Mouse (Mus musculus): ENCODE measurements around the gene 2310061I04Rik. TPM values are rescaled to one million over a fixed set of nuclear protein-coding genes. Genes with fewer than 3 reads are reported as not detected.
"Not testable (repeated sequence)": the region's sequence is repeated elsewhere in the genome, so short reads cannot be mapped to it uniquely, and the experiment has no call there.

2310061I04Rik gene
- 61.5 TPM for polyA plus RNA-seq (2021)

- ATAC-seq = peak; percentile 48
- no peaks in the 10 kb centered on the region for H3K27me3 ChIP-seq
- no peak for DNase-seq (ENCODE audit: low read depth, low spot score)
- in situ Hi-C loops (cut with MboI; ENCODE audit: low pct_unique_long_range_greater_than_20kb) = no loop called here
- ChIA-PET POLR2A (interaction anchor here (1.3 to 1.8 kb wide), 3 partner anchors 17 to 19 kb away, joined by 4 to 5 read pairs (median 4); partner anchors contain the start of genes Dhx16, Mrps18b and Ppp1r10), CTCF (interaction anchor here (1.0 kb wide), 1 partner anchor 23 kb away, joined by 3 read pairs; no protein-coding TSS in a partner anchor)
- TF ChIP-seq CTCF (IDR thresholded peaks at IDR 0.05) = no peak
Measured at GRCm38 (mm10) chr17:35896781-35897643, at the start of gene 2310061I04Rik. Gene 2310061I04Rik, minus strand, starts transcription at chr17:35897431.

- ChIA-PET CTCF (no interaction called here), POLR2A (no interaction called here)
- DNase-seq (ENCODE audit: low read depth, low spot score) (no peak), ATAC-seq (no peak)
- in situ Hi-C loops (cut with MboI; ENCODE audit: low pct_unique_long_range_greater_than_20kb) = loop anchor here (5.0 to 10.0 kb wide), 3 partner anchors 52 to 245 kb away; no protein-coding TSS in a partner anchor
- H3K27me3 ChIP-seq = no peaks in the 10 kb centered on the region
- no peak for TF ChIP-seq CTCF (IDR thresholded peaks at IDR 0.05)
Measured at GRCm38 (mm10) chr17:35939941-35940340, 42.7 kb upstream of the 2310061I04Rik start.

GRCm38 (mm10) chr17:35939108-35939507 is 41.9 kb upstream of the 2310061I04Rik start:
- H3K27me3 ChIP-seq = no peaks in the 10 kb centered on the region
- TF ChIP-seq CTCF (IDR thresholded peaks at IDR 0.05) = no peak
- no peak for ATAC-seq
- in situ Hi-C loops (cut with MboI; ENCODE audit: low pct_unique_long_range_greater_than_20kb) = loop anchor here (5.0 to 10.0 kb wide), 3 partner anchors 53 to 246 kb away; no protein-coding TSS in a partner anchor
- ChIA-PET POLR2A (no interaction called here), CTCF (interaction anchor here (1.2 to 4.6 kb wide), 4 partner anchors 12 to 54 kb away, joined by 4 to 74 read pairs (median 6); partner anchors contain the start of gene Abcf1)
- DNase-seq (ENCODE audit: low read depth, low spot score) = no peak

DNA sequence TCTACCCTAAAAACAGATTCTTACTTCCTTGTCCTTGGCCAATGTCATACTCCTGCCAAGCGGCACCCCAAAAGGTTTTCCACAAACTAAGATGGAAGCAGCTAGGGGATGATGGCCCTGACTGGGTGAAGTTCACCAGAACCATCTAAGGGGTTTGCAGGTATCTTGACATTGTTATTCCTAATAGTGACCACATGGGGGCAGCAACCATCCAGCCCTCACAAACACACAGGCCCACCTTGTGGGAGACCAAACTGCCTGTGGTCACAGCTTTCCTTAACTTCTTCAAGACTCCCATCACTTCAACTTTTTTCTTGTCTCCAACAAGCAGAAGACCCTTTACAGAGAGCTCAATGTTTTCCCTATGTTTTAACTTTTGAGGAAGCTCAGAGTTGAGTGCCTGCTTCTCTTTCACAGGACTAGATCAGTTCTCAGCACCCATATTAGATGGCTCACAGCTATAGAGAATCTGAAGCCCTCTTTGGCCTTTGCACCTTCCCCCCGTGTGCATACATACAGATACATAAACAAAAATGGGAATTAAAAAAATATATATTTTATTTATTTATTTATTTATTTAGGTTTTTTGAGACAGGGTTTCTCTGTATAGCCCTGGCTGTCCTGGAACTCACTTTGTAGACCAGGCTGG is 40.6 kb upstream of the 2310061I04Rik start:
- in situ Hi-C loops (cut with MboI; ENCODE audit: low pct_unique_long_range_greater_than_20kb) = loop anchor here (5.0 to 10.0 kb wide), 3 partner anchors 54 to 247 kb away; no protein-coding TSS in a partner anchor
- peak; percentile 35 for ATAC-seq

DNA sequence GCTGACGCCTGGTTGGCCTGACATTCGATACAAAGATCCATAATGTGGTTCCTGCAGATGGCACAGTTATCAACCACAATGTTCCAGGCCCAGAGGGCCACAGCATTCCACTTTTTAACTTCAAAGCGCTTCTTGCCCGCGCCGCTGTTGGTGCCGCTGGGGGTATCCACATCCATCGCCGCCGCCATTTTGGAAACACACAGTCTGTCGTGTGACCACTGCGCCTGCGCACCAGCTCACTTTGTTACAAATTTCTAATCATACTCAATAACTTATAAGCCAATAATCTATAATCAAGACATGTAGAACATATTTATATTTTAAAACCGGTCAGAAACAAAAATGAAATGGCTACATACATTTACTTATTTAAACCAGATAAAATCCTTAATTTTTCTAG is 38.5 kb upstream of the 2310061I04Rik start:
- CTCF ChIA-PET = interaction anchor here (4.6 kb wide), 1 partner anchor 57 kb away, joined by 74 read pairs; no protein-coding TSS in a partner anchor
- DNase-seq (ENCODE audit: low read depth, low spot score); H3K27me3 ChIP-seq; POLR2A ChIA-PET; ATAC-seq: not testable (repeated sequence)
- in situ Hi-C loops (cut with MboI; ENCODE audit: low pct_unique_long_range_greater_than_20kb) = loop anchor here (5.0 to 10.0 kb wide), 3 partner anchors 57 to 249 kb away; no protein-coding TSS in a partner anchor

More for the DNA sequence above, 40.6 kb upstream of the 2310061I04Rik start:
- no peaks in the 10 kb centered on the region for H3K27me3 ChIP-seq
- peak; percentile 28 for DNase-seq (ENCODE audit: low read depth, low spot score)
- ChIA-PET POLR2A (interaction anchor here (1.0 kb wide), 1 partner anchor 18 kb away, joined by 5 read pairs; no protein-coding TSS in a partner anchor), CTCF (interaction anchor here (0.6 to 4.6 kb wide), 17 partner anchors 9 to 126 kb away, joined by 3 to 74 read pairs (median 4); partner anchors contain the start of gene Abcf1)
- peak; percentile 87 for TF ChIP-seq CTCF (IDR thresholded peaks at IDR 0.05)

- in situ Hi-C loops (cut with MboI; ENCODE audit: low pct_unique_long_range_greater_than_20kb) = loop anchor here (10.0 kb wide), 2 partner anchors 182 to 252 kb away; no protein-coding TSS in a partner anchor
- CTCF ChIA-PET = interaction anchor here (1.4 kb wide), 1 partner anchor 61 kb away, joined by 3 read pairs; no protein-coding TSS in a partner anchor
- no peaks in the 10 kb centered on the region for H3K27me3 ChIP-seq
- no peak for ATAC-seq
- TF ChIP-seq CTCF (IDR thresholded peaks at IDR 0.05) = no peak
- POLR2A ChIA-PET = no interaction called here
- DNase-seq (ENCODE audit: low read depth, low spot score) = no peak
Measured at GRCm38 (mm10) chr17:35932608-35933007, 35.4 kb upstream of the 2310061I04Rik start.

DNA sequence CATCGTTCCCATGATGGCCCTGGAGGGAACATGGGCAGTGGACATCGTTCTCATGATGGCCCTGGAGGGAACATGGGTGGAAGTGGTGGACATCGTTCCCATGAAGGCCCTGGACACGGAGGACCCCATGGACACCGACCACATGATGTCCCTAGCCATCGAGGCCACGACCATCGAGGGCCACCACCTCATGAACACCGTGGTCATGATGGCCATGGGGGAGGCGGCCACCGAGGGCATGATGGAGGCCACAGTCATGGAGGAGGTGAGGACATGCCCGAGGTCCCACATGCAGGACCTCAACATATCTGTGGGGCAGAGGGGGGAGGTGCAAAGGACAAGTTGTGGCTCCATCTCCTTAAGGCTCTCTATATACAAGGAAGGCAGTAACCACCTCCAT is 33.4 kb upstream of the 2310061I04Rik start:
- H3K27me3 ChIP-seq = no peaks in the 10 kb centered on the region
- ChIA-PET CTCF (no interaction called here), POLR2A (no interaction called here)
- ATAC-seq = no peak
- in situ Hi-C loops (cut with MboI; ENCODE audit: low pct_unique_long_range_greater_than_20kb) = loop anchor here (10.0 kb wide), 2 partner anchors 184 to 254 kb away; no protein-coding TSS in a partner anchor
- DNase-seq (ENCODE audit: low read depth, low spot score) = no peak
- no peak for TF ChIP-seq CTCF (IDR thresholded peaks at IDR 0.05)

DNA sequence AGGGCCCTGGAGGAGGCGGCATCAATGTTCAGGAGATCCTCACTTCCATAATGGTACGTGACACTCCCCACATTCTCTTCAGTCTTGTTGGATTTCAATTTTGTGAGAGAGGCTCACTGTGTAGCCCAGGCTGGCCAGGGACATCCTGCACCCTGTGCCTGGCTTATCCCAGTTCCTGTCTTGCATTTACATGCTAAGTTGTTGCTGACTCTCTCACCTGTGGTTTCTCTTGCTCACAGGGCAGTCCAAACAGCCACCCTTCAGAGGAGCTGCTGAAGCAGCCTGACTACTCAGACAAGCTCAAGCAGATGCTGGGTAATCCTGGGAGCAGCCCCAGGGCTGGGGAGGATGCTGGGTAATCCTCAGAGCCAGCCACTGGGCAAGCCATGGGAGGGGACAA is 32.3 kb upstream of the 2310061I04Rik start:
- CTCF ChIA-PET = no interaction called here
- DNase-seq (ENCODE audit: low read depth, low spot score) (no peak), ATAC-seq (no peak)
- no peaks in the 10 kb centered on the region for H3K27me3 ChIP-seq
- in situ Hi-C loops (cut with MboI; ENCODE audit: low pct_unique_long_range_greater_than_20kb) = no loop called here
- POLR2A ChIA-PET = no interaction called here
- TF ChIP-seq CTCF (IDR thresholded peaks at IDR 0.05) = no peak

DNA sequence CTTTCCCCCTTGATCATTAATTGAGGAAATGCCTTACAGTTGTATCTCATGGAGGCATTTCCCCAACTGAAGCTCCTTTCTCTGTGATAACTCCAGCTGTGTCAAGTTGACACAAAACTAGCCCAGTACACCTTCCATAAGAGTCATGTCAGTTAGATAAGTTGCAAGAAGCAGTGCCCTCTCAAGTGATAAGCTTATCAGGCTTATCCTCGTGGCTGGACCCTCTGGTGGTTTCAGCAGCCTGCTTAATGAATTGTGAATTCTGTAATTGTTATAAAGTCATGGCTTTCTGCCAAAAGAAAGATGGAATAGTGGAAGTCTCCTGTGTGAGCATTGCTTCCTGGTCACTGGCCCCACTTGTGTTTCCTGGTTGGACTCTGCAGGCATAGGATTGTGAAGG is 30.2 kb upstream of the 2310061I04Rik start:
- in situ Hi-C loops (cut with MboI; ENCODE audit: low pct_unique_long_range_greater_than_20kb) = no loop called here
- POLR2A ChIA-PET = interaction anchor here (0.6 kb wide), 1 partner anchor 263 kb away, joined by 4 read pairs; no protein-coding TSS in a partner anchor
- TF ChIP-seq CTCF (IDR thresholded peaks at IDR 0.05) = no peak
- ATAC-seq = no peak
- DNase-seq (ENCODE audit: low read depth, low spot score) = no peak
- no peaks in the 10 kb centered on the region for H3K27me3 ChIP-seq
- CTCF ChIA-PET = interaction anchor here (1.2 to 3.5 kb wide), 3 partner anchors 9 to 66 kb away, joined by 4 to 13 read pairs (median 7); no protein-coding TSS in a partner anchor

DNA sequence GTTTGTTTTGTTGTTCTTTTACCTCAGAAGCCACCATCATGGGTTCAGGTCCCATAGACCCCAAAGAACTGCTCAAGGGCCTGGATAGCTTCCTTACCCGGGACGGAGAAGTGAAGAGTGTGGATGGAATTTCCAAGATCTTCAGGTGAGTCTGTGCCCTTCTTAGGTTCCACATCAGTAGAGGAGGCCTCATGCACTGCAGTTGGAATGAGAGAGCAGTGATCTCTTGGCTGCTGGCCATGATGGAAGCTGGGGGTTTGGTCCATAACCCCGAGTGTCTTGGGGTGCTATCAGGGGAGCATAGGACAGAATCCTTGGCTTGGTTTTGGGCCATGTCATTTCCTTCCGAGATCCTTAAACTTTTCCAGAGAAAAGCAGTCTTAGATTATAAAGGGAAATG is 26.1 kb upstream of the 2310061I04Rik start:
- CTCF ChIA-PET = no interaction called here
- no peak for ATAC-seq
- no peaks in the 10 kb centered on the region for H3K27me3 ChIP-seq
- in situ Hi-C loops (cut with MboI; ENCODE audit: low pct_unique_long_range_greater_than_20kb) = loop anchor here (25.0 kb wide), 1 partner anchor 1811 kb away; the partner anchor contains the start of genes Brd2 and H2-DMa
- no peak for TF ChIP-seq CTCF (IDR thresholded peaks at IDR 0.05)
- POLR2A ChIA-PET = interaction anchor here (0.6 kb wide), 1 partner anchor 1981 kb away, joined by 3 read pairs; no protein-coding TSS in a partner anchor
- no peak for DNase-seq (ENCODE audit: low read depth, low spot score)
